Mouse (Mus musculus) heart, embryonic 16.5 days (tissue): ENCODE data around the gene Tradd. TPM values are rescaled to one million over a fixed set of nuclear protein-coding genes. Genes with fewer than 3 reads are reported as not detected.

Experiments used
- ATAC-seq: fragments of 200-750 bp; cut with Nextera tagmentation; replicated peaks from 2 replicates; pipeline ENCODE4 v1.8.0; 2017; ENCODE audit warnings: moderate number of reproducible peaks; ENCODE audit not compliant: insufficient read depth, low FRiP score; ENCODE audit errors: extremely low read depth
- H3K27ac ChIP-seq: fragments of 300-500 bp; sonication (generic); 2 replicates; pipeline ENCODE4 v1.5.1; 2014; ENCODE audit warnings: mild to moderate bottlenecking, low read length, control low read depth, moderate library complexity
- H3K27me3 ChIP-seq: fragments of 300-500 bp; sonication (generic); 2 replicates; pipeline ENCODE4 v1.6.1; 2014; ENCODE audit warnings: low read length, mixed read lengths; ENCODE audit not compliant: control insufficient read depth, insufficient read depth
- H3K36me3 ChIP-seq: fragments of 300-500 bp; sonication (generic); 2 replicates; pipeline ENCODE4 v1.6.1; 2014; ENCODE audit not compliant: control insufficient read depth, insufficient read depth
- H3K4me1 ChIP-seq: fragments of 300-500 bp; sonication (generic); 2 replicates; pipeline ENCODE4 v1.6.1; 2014; ENCODE audit warnings: low read length, mixed read lengths; ENCODE audit not compliant: control insufficient read depth, insufficient read depth
- H3K4me2 ChIP-seq: fragments of 300-500 bp; sonication (generic); 2 replicates; pipeline ENCODE4 v1.6.1; 2014; ENCODE audit warnings: low read depth, mild to moderate bottlenecking, control low read depth, low read length
- H3K4me3 ChIP-seq: fragments of 300-500 bp; sonication (generic); 2 replicates; pipeline ENCODE4 v1.5.1; 2014; ENCODE audit warnings: mild to moderate bottlenecking, control low read depth, low read length
- H3K9ac ChIP-seq: fragments of 300-500 bp; sonication (generic); 2 replicates; pipeline ENCODE4 v1.6.1; 2014; ENCODE audit warnings: low read length, control low read depth
- H3K9me3 ChIP-seq: fragments of 300-500 bp; sonication (generic); replicated peaks from 2 replicates; pipeline ENCODE4 v1.6.1; 2016; ENCODE audit warnings: low read length; ENCODE audit not compliant: control insufficient read depth
- WGBS: fragments of 180-500 bp; shearing (Covaris S2); extraction: QIAGEN DNeasy Blood & Tissue Kit; methylation state at CpG from one replicate; pipeline ENCODE4 v1.1.7; 2014; 5-methylcytosine and 5-hydroxymethylcytosine counted together
- polyA plus RNA-seq: library from polyadenylated mRNA; unstranded; fragments of >200 nt; fragmentation: Nextera tagmentation; extraction: Ambion mirVana; gene quantifications from 2 replicates; pipeline ENCODE4 v1.2.1, GENCODE M21; 2015

Tradd gene
- polyA plus RNA-seq, 1 experiment from 2014 or later, result 25.4 TPM

DNA sequence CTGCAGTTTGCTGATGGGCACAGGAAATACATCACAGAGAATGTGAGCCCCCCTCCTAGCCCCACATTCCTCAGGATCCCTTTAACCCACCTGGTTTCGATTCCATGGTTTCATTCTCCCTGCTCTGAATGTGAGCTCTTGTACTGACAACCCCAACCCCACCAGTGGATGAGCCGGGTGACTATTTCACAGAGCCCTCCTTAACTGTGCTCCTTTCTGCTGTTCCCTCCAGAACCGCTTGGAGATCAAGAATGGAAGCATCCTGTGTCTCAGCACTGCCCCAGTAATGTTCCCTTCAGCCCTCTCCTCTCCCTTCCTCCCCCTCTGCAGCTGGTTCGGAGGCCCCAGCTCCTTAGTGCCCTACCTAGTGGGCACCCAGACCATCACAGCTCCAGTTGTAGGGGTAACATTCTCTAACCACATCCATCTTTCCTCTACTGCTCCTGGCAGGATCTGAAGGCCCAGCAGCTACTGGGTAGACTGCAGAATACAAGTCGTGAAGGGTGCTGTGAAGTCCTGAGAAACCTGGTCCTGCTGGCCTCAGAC lies 41.8 kb upstream of the Tradd start:
- Histone ChIP-seq H3K9me3 (no peaks in the 10 kb centered on the region), H3K9ac (peak overlapping the region; percentile 74), H3K27me3 (no peaks in the 10 kb centered on the region), H3K4me1 (peaks cover 32% of the 10 kb centered on the region), H3K36me3 (peaks cover 24% of the 10 kb centered on the region), H3K4me3 (peak overlapping the region; percentile 51), H3K4me2 (peak overlapping the region; percentile 79), H3K27ac (peak overlapping the region; percentile 27; the same call in 1 of the 2 replicates)
- no peak; the same call in 1 of the 2 replicates for ATAC-seq
- WGBS, result 37% methylated on average over 5 of the region's 5 CpGs

DNA sequence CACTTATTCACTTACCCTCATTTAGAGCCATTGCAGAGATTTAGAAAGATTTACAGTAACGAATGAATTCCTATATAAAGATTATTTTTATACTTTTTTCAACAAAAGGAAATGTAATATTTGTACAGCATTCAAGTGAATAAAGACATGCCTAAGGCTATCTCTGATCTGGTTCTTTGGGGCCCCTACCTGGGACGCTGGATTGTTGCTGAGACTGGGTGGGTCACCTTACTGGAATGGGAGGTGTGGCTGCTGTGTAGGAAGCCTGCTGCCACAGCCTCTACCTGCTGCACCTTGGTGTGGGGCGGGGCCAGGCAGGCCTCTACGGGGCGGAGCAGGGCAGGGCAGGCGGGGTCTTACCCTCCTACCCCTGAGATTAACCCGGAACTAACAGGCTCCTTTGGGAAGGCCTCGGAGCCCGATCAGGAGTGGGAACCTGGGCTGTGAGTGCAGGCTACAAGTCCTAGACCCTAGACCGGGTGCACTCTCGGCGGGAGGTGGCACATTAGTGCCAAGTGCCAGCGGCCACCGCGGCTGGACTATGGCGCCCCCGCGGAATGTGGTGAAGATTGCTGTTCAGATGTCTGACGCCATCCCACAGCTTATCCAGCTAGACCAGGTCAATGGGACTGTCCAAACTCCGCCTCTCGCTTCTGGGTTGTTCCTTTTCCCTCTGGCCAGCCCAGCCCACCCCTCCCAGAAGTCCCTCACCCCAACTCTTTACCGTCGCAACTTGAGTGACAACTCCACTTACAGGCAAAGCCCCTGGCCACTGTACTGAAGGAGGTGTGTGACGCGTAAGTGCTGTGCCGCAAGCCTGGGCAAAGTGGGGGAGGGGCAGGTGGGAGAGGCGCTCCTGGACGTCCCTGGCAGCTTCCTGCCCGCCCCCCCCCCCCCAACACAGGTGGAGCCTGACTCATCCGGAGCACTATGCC lies 41.1 kb upstream of the Tradd start, which contains the start of gene Elmo3:
Gene Elmo3, plus strand, starts transcription at position 391 of the 935 bp plus-strand sequence.
- peak within 1 kb of the TSS; percentile 79 for H3K4me2 ChIP-seq
- H3K27ac ChIP-seq, result peak within 1 kb of the TSS; percentile 77
- no peaks in the 10 kb centered on the region for H3K9me3 ChIP-seq
- no peaks in the 10 kb centered on the region for H3K27me3 ChIP-seq
- 9% methylated on average over 27 of the region's 30 CpGs for WGBS
- peaks cover 32% of the 10 kb centered on the region for H3K4me1 ChIP-seq
- peak; percentile 49 for ATAC-seq
- H3K36me3 ChIP-seq, result peaks cover 32% of the 10 kb centered on the region
- peak within 1 kb of the TSS; percentile 51 for H3K4me3 ChIP-seq
- H3K9ac ChIP-seq, result peak within 1 kb of the TSS; percentile 74

DNA sequence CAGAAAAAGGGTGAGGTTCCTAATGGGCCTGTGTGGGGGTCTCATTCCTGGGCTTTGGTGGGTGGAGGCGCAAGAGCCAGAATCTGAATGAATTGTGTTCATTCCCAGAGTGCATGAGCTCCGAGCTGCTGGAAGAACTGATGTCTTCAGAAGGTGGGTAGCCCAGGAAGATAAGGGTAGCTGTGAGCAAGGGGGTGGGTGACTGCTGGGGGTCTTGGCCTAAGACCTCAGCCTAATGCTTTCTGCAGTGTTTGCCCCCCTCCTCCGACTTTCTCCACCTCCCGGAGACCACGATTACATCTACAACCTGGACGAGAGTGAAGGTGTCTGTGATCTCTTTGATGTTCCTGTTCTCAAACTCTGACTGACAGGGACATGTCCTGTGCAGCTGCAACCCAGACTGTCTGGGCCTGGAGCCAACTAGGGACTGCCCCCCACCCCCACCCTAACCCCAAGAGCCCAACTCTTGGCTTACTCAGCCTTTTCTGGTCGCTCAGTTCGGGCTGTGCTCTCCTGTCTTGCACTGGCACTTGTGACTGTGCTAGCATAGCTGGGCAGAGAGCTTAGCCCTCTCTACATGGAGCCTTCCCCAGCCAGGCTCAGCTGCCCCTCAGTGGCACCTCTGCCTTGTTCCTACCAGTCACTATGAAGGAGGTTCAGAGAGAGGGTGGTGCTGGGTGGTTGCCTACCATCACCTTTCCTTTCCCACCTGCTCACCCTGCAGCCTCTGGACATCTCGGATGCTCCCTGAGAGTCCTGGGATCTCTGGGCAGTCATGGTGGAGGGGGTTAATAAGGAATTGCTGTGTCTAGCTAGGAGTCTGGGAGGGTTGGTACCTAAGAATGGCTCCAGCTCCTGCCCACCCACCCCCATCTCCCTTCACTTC lies 40.2 kb upstream of the Tradd start:
- Histone ChIP-seq H3K9ac (peak overlapping the region; percentile 13; the same call in 1 of the 2 replicates), H3K9me3 (no peaks in the 10 kb centered on the region), H3K36me3 (peaks cover 41% of the 10 kb centered on the region), H3K27ac (peak overlapping the region; percentile 56), H3K4me3 (no peak overlapping the region), H3K4me1 (peaks cover 32% of the 10 kb centered on the region), H3K27me3 (no peaks in the 10 kb centered on the region), H3K4me2 (no peak overlapping the region)
- peak; percentile 45 for ATAC-seq
- 33% methylated on average over 9 of the region's 9 CpGs for WGBS

DNA sequence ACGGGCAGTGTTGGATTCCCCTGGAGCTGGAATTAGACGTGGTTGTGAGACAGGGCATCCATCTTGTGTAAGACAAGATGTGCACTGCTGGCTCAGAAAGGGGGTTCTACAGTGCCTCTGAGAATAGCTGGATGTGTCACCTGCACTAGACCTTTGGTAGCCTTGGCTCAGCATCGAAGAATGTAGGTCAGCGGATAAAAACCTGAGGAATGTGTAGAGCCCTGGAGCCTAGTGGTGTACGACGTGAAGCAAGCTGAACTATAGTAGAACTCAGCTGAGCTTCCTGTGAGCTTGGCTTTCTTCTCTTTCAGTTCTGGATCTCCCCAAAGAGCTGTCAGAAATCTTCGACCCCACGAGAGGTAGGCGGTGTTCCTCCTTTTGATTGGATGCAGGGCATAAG lies 39.5 kb upstream of the Tradd start:
- Histone ChIP-seq H3K27ac (peak overlapping the region; percentile 56), H3K4me3 (no peak overlapping the region)
- ATAC-seq, result no peak

DNA sequence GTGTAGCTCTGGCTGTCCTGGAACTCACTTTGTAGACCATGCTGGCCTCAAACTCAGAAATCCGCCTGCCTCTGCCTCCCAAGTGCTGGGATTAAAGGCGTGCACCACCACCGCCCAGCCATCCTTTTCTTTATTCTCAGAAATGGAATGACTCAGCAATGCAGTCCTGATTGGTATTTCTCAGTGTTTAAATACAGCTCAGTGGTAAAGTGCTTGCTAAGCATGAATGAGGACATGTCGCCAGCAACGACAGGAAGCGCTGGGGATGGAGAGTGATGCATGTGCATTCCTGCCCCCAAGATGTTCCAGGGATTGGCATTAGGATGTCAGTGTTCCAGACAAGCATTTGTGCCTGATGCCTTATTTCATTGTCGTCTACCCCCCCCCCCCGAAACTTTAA lies 39.0 kb upstream of the Tradd start:
- 75% methylated on average over 8 of the region's 8 CpGs for WGBS
- Histone ChIP-seq H3K4me1 (peaks cover 39% of the 10 kb centered on the region), H3K27me3 (no peaks in the 10 kb centered on the region), H3K9ac (no peak overlapping the region), H3K4me2 (no peak overlapping the region), H3K9me3 (no peaks in the 10 kb centered on the region), H3K27ac (no peak overlapping the region), H3K36me3 (peaks cover 40% of the 10 kb centered on the region), H3K4me3 (no peak overlapping the region)
- ATAC-seq, result no peak

More for the DNA sequence above, 39.5 kb upstream of the Tradd start:
- no peak overlapping the region for H3K9ac ChIP-seq
- peaks cover 34% of the 10 kb centered on the region for H3K4me1 ChIP-seq
- H3K36me3 ChIP-seq, result peaks cover 43% of the 10 kb centered on the region
- no peaks in the 10 kb centered on the region for H3K9me3 ChIP-seq
- no peak overlapping the region for H3K4me2 ChIP-seq
- H3K27me3 ChIP-seq, result no peaks in the 10 kb centered on the region
- WGBS, result 57% methylated on average over 9 of the region's 9 CpGs

DNA sequence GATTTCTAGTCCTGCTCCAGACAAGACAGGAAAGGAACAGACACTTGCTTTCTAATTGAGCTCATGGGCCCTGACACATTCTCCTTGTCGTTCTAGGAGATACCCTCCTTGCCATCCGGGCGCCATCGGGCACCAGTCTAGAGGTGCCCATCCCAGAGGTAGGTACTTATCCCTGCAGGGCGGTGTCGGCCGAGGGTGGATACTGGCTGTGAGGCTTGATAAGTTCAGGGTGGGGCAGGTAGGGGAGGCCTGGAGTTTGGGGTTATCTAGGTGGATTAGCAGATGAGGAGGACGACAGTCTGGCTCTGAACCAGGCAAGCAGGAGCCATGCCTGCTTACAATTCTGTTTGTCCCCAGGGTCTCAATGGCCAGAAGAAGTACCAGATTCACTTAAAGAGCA lies 35.6 kb upstream of the Tradd start:
- H3K9ac ChIP-seq, result no peak overlapping the region
- no peak for ATAC-seq
- no peak overlapping the region for H3K27ac ChIP-seq
- no peaks in the 10 kb centered on the region for H3K9me3 ChIP-seq
- WGBS, result 87% methylated on average over 8 of the region's 8 CpGs
- no peaks in the 10 kb centered on the region for H3K27me3 ChIP-seq
- no peak overlapping the region for H3K4me2 ChIP-seq
- peaks cover 37% of the 10 kb centered on the region for H3K36me3 ChIP-seq
- no peak overlapping the region for H3K4me3 ChIP-seq
- H3K4me1 ChIP-seq, result peaks cover 34% of the 10 kb centered on the region

DNA sequence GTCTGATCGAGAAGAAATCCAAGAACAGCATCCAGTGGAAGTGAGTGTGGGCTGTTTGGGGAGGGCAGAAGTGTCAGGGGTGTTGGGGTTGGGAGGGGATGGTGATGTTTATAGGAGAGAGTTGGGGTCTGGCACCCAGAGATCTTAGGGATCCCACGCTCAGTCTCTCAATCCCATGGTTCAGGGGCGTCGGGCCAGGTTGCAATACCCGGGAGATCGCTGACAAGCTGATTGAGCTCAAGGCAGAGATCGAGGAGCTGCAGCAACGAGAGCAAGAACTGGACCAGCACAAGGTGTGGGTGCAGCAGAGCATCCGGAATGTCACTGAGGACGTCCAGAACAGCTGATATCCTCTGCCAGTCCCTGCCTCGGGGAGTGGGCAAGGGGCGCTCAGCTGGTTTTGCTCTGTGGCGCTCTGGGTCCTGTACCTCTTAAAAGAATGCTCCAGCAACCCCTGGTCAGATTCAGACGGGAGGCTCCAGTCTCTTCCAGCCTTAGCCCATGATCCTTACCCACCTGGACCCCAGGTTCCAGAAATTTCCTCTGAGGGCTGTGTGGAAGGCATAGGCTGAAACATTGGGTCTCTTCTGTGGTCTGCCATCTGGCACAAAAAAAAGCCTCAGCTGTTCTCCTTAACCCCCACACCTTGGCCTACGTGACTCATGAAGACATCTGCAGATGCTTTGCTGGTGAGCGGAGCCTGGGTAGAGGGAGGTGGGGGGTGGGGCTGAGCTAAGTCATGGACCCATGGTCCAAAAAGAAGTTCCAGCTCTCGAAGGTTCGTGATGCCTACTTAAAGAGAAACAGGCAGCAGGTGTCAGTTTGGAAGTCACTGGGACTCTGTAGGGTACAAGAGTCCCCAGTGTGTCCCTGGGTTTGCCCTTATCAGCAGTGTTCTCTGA lies 34.2 kb upstream of the Tradd start:
- Histone ChIP-seq H3K27me3 (no peaks in the 10 kb centered on the region), H3K4me3 (peak overlapping the region; percentile 89), H3K27ac (peak overlapping the region; percentile 79; the same call in 1 of the 2 replicates), H3K4me2 (peak overlapping the region; percentile 98), H3K9ac (peak overlapping the region; percentile 92), H3K9me3 (no peaks in the 10 kb centered on the region), H3K36me3 (peaks cover 34% of the 10 kb centered on the region), H3K4me1 (peaks cover 21% of the 10 kb centered on the region)
- WGBS, result 45% methylated on average over 18 of the region's 18 CpGs
- ATAC-seq, result no peak
